Mouse (Mus musculus): ENCODE results near the gene Tmem87a. TPM values are rescaled to one million over a fixed set of nuclear protein-coding genes. Genes with fewer than 3 reads are reported as not detected.

Tmem87a gene
- 10 to 100 TPM; 15.4 to 17.6 TPM for total RNA-seq (2021)
- polyA plus RNA-seq (2012; rRNA removed) = 7.6 and 12.2 TPM in 2 replicates
- long read RNA-seq, transcript Tmem87a-201 (20 exons, 2,874 nt) = major isoform, 9 of 12 reads
- long read RNA-seq, partial matches to known transcripts = 1 of 12 reads
- long read RNA-seq, other reads (novel, unspliced or antisense) = 0 of 12 reads

DNA sequence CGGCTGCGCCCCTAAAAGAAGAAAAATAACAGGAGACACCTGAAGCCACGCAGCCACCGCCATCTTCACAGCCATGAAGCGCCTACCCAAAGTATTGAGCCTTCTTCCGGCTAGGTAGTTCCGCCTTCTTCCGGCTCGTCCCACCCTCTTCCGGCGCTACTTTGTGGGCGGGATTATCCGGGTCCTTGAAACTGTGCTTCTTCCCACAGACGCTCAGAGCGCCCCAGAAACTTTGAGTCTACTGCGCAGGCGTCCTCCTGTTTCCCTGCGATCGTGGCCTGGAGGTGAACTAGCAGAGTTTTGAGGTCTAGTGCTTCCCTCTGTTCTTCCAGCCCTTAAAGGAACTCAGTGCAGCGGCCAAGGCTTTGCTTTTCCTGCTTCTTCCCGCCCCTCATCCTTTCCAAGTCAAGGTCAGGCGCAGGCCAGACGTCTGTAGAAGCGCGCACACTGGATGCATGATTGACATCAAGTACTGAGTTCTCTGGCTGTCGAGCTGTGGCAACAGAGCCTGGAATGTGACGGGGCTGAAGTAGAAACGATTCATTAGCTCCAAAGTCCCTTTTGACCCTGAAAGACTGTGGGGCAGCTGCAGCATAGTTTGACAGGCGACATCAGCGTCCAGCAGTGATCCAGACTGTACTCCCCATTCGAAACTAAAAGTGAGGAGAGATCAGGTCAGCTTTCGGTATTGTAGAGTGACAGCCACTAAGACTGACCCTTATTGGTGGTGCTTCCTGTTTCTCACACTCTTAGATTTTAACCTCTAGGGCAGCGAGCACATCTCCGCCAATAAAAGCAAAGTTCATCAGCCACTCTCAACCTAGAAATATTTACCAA is at the start of gene Tmem87a:
Gene Tmem87a (minus strand): TSS at position 128 of the 837 bp plus-strand sequence.
- Histone ChIP-seq H3K27ac (peak within 1 kb of the TSS; percentile 97), H3K4me3 (peak within 1 kb of the TSS; percentile 96), H3K27me3 (ENCODE audit: control insufficient read depth, insufficient read depth, low read length) (no peaks in the 10 kb centered on the region), H3K36me3 (ENCODE audit: control insufficient read depth, insufficient read depth, low read length) (peaks cover 14% of the 10 kb centered on the region), H3K79me2 (replicated peaks; ENCODE audit: control insufficient read depth, insufficient read depth, low read length) (peaks cover 2% of the 10 kb centered on the region), H3K9ac (ENCODE audit: low read depth, low read length) (peak within 1 kb of the TSS; percentile 76), H3K4me1 (ENCODE audit: control insufficient read depth, insufficient read depth, low read length) (peaks cover 2% of the 10 kb centered on the region)
- peak; percentile 96 to 97 for DNase-seq
- under 1% methylated on average over 34 of the region's 34 CpGs for WGBS
- intact Hi-C loops (cut with DNase I) = loop anchor here (5.0 kb wide), 1 partner anchor 52 kb away; the partner anchor contains the start of gene Vps39
- TF ChIP-seq CTCF (IDR thresholded peaks at IDR 0.05) = no peak; the same call in 1 of the 2 replicates
- TF ChIP-seq POLR2A (IDR thresholded peaks at IDR 0.05; ENCODE audit: insufficient read depth, low read depth, low read length) = peak; percentile 98
- peak; percentile 54; the same call in 1 of the 2 replicates for TF ChIP-seq EP300 (IDR thresholded peaks at IDR 0.05; ENCODE audit: insufficient read depth, low read depth, low read length)

DNA sequence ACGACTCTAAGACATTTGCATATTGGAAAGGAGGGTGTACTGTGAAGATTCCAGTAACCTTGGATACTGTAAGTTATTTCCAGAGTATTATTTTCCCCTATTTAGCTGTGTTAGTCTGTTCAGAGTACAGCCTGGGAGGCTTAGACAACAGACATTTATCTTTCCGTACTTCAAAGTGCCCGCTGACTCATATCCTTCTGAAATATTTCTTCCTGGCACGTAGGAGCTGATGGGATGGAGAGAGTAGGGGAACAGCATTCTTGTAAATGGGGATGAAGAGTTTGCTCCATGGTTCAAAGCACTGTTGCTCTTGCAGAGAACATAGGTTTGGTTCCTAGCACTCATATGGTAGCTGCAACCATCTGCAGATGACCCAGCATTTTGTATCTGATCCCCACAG is 48.7 kb upstream of the Tmem87a start:
- Histone ChIP-seq H3K4me3 (no peak overlapping the region), H3K9ac (ENCODE audit: low read depth, low read length) (no peak overlapping the region), H3K79me2 (replicated peaks; ENCODE audit: control insufficient read depth, insufficient read depth, low read length) (no peaks in the 10 kb centered on the region), H3K27me3 (ENCODE audit: control insufficient read depth, insufficient read depth, low read length) (no peaks in the 10 kb centered on the region), H3K27ac (no peak overlapping the region), H3K4me1 (ENCODE audit: control insufficient read depth, insufficient read depth, low read length) (no peaks in the 10 kb centered on the region), H3K36me3 (ENCODE audit: control insufficient read depth, insufficient read depth, low read length) (no peaks in the 10 kb centered on the region)
- intact Hi-C loops (cut with DNase I) = no loop called here
- TF ChIP-seq EP300 (IDR thresholded peaks at IDR 0.05; ENCODE audit: insufficient read depth, low read depth, low read length) (no peak), CTCF (IDR thresholded peaks at IDR 0.05) (no peak), POLR2A (IDR thresholded peaks at IDR 0.05; ENCODE audit: insufficient read depth, low read depth, low read length) (no peak)
- WGBS = 56% methylated on average over 4 of the region's 4 CpGs
- no peak for DNase-seq

DNA sequence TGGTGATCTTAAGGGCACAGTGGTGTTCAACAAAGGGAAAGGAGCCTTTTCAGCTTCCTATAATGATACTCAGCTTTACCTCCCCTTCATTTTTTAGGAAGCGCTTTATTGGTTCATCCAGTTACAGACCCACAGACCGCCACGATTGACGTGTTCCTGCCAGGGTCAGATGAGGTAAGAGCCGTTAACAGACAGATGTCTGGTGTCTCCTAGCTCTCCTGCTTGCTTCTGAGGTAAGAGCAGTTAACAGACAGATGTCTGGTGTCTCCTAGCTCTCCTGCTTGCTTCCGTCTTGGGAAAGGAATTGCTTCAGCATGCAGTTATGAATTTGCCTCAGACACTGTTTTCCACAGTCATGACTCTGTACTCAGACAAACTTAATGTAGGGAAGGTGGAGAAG is 46.8 kb upstream of the Tmem87a start:
- H3K79me2 ChIP-seq (replicated peaks; ENCODE audit: control insufficient read depth, insufficient read depth, low read length) = no peaks in the 10 kb centered on the region
- no peaks in the 10 kb centered on the region for H3K36me3 ChIP-seq (ENCODE audit: control insufficient read depth, insufficient read depth, low read length)
- H3K4me1 ChIP-seq (ENCODE audit: control insufficient read depth, insufficient read depth, low read length) = no peaks in the 10 kb centered on the region
- no peak overlapping the region for H3K9ac ChIP-seq (ENCODE audit: low read depth, low read length)
- TF ChIP-seq EP300 (IDR thresholded peaks at IDR 0.05; ENCODE audit: insufficient read depth, low read depth, low read length) = no peak
- no peak for TF ChIP-seq POLR2A (IDR thresholded peaks at IDR 0.05; ENCODE audit: insufficient read depth, low read depth, low read length)
- TF ChIP-seq CTCF (IDR thresholded peaks at IDR 0.05) = no peak
- H3K4me3 ChIP-seq = no peak overlapping the region
- DNase-seq = no peak
- no peaks in the 10 kb centered on the region for H3K27me3 ChIP-seq (ENCODE audit: control insufficient read depth, insufficient read depth, low read length)
- intact Hi-C loops (cut with DNase I) = no loop called here
- H3K27ac ChIP-seq = no peak overlapping the region
- WGBS = 64% methylated on average over 6 of the region's 6 CpGs

DNA sequence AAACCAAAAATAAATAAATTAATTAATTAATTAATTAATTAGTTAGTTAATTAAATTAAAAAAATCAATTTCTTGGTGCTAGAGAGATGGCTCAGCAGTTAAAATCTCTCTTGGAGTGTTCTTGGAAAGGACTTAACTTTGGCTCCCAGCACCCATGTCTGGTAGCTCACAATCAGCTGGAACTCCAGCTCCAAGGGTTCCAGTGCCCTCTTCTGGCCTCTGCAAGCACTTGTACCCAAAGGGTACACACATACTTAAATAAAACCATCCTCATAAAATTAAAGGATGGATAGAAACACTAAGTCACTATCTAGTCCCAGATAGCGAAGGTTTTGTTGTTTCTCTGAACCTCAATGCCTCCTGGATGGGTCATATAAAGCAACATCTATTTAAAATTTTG is 43.4 kb upstream of the Tmem87a start:
- no peaks in the 10 kb centered on the region for H3K36me3 ChIP-seq (ENCODE audit: control insufficient read depth, insufficient read depth, low read length)
- TF ChIP-seq CTCF (IDR thresholded peaks at IDR 0.05) = peak; percentile 14; the same call in 1 of the 2 replicates
- TF ChIP-seq EP300 (IDR thresholded peaks at IDR 0.05; ENCODE audit: insufficient read depth, low read depth, low read length) = no peak
- no peak overlapping the region for H3K4me3 ChIP-seq
- intact Hi-C loops (cut with DNase I) = no loop called here
- WGBS = 97% methylated on average over 1 of the region's 1 CpGs
- H3K27me3 ChIP-seq (ENCODE audit: control insufficient read depth, insufficient read depth, low read length) = no peaks in the 10 kb centered on the region
- H3K27ac ChIP-seq = no peak overlapping the region
- H3K79me2 ChIP-seq (replicated peaks; ENCODE audit: control insufficient read depth, insufficient read depth, low read length) = no peaks in the 10 kb centered on the region
- no peaks in the 10 kb centered on the region for H3K4me1 ChIP-seq (ENCODE audit: control insufficient read depth, insufficient read depth, low read length)
- no peak overlapping the region for H3K9ac ChIP-seq (ENCODE audit: low read depth, low read length)
- DNase-seq = no peak

DNA sequence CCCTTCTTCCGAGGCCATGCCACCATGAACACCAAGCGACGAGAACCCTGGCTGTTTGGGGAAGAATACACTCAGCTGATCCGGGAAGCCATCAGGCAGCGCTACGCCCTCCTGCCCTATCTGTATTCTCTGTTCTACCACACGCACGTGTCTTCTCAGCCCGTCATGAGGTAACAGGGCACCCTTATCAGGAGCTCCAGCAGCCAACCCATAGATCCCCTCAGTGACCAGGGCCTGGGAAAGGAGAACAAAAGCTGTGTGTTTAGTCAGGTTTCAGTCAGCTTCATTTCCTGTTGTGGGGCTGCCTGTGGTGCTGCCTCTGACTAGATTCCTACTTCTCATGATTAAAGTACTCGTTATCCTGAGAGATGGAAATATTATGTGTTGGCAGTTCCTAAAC is 42.5 kb upstream of the Tmem87a start:
- no peak for DNase-seq
- Histone ChIP-seq H3K27ac (no peak overlapping the region), H3K36me3 (ENCODE audit: control insufficient read depth, insufficient read depth, low read length) (no peaks in the 10 kb centered on the region), H3K79me2 (replicated peaks; ENCODE audit: control insufficient read depth, insufficient read depth, low read length) (no peaks in the 10 kb centered on the region), H3K4me1 (ENCODE audit: control insufficient read depth, insufficient read depth, low read length) (no peaks in the 10 kb centered on the region), H3K27me3 (ENCODE audit: control insufficient read depth, insufficient read depth, low read length) (no peaks in the 10 kb centered on the region), H3K9ac (ENCODE audit: low read depth, low read length) (no peak overlapping the region), H3K4me3 (no peak overlapping the region)
- intact Hi-C loops (cut with DNase I) = no loop called here
- WGBS = 45% methylated on average over 10 of the region's 10 CpGs
- TF ChIP-seq POLR2A (IDR thresholded peaks at IDR 0.05; ENCODE audit: insufficient read depth, low read depth, low read length) (no peak), EP300 (IDR thresholded peaks at IDR 0.05; ENCODE audit: insufficient read depth, low read depth, low read length) (no peak), CTCF (IDR thresholded peaks at IDR 0.05) (no peak)

DNA sequence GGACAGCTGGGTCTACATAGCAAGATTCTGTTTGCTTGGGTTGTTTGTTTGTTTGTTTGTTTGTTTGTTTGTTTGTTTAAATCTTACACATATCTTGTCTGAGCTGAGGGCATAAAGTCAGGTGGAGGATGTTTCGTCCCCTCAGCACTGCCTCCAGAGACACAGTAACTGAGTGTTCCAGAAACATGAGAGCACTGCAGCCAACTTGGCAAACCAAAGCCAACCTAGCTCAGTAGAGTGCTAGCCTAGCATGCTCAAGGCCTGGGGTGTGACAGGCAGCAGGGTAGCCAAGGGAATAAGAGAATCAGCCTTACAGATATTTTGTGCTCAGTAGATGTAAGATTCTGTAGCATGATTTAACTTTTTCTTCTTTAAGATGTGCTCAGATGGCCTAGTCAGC is 40.6 kb upstream of the Tmem87a start:
- no peak overlapping the region for H3K27ac ChIP-seq
- intact Hi-C loops (cut with DNase I) = no loop called here
- no peak for DNase-seq

More for the DNA sequence above, 40.6 kb upstream of the Tmem87a start:
- H3K79me2 ChIP-seq (replicated peaks; ENCODE audit: control insufficient read depth, insufficient read depth, low read length) = no peaks in the 10 kb centered on the region
- H3K4me1 ChIP-seq (ENCODE audit: control insufficient read depth, insufficient read depth, low read length) = no peaks in the 10 kb centered on the region
- TF ChIP-seq CTCF (IDR thresholded peaks at IDR 0.05) = no peak
- no peak for TF ChIP-seq EP300 (IDR thresholded peaks at IDR 0.05; ENCODE audit: insufficient read depth, low read depth, low read length)
- TF ChIP-seq POLR2A (IDR thresholded peaks at IDR 0.05; ENCODE audit: insufficient read depth, low read depth, low read length) = no peak
- no peak overlapping the region for H3K9ac ChIP-seq (ENCODE audit: low read depth, low read length)
- 88% methylated on average over 1 of the region's 1 CpGs for WGBS
- no peaks in the 10 kb centered on the region for H3K27me3 ChIP-seq (ENCODE audit: control insufficient read depth, insufficient read depth, low read length)
- H3K36me3 ChIP-seq (ENCODE audit: control insufficient read depth, insufficient read depth, low read length) = no peaks in the 10 kb centered on the region
- no peak overlapping the region for H3K4me3 ChIP-seq
